Mouse (Mus musculus) embryonic fibroblast, embryonic 13.5 days (primary cell): ENCODE data around the gene Sirpb1a. TPM values are rescaled to one million over a fixed set of nuclear protein-coding genes. Genes with fewer than 3 reads are reported as not detected.
"Not testable (repeated sequence)": the region's sequence is repeated elsewhere in the genome, so short reads cannot be mapped to it uniquely, and the experiment has no call there.

ENCODE experiments used
- H3K27ac ChIP-seq: 2 replicates; pipeline ENCODE4 v1.5.1; 2012; ENCODE audit warnings: low read length, control low read depth, inconsistent platforms; ENCODE audit not compliant: insufficient read depth
- H3K4me1 ChIP-seq: 2 replicates; pipeline ENCODE4 v1.6.1; 2011; ENCODE audit warnings: low read length; ENCODE audit not compliant: control insufficient read depth, insufficient read depth
- H3K4me3 ChIP-seq: 2 replicates; pipeline ENCODE4 v1.5.1; 2011; ENCODE audit warnings: mild to moderate bottlenecking, control low read depth, low read length; ENCODE audit not compliant: insufficient read depth
- CTCF ChIP-seq: IDR thresholded peaks from 2 replicates; pipeline ENCODE4 v1.5.1; 2011; ENCODE audit warnings: mild to moderate bottlenecking, control low read depth, low read length, moderate library complexity, borderline replicate concordance; ENCODE audit not compliant: insufficient read depth
- POLR2A ChIP-seq: IDR thresholded peaks from 2 replicates; pipeline ENCODE4 v1.6.1; 2011; ENCODE audit warnings: low read depth, mild to moderate bottlenecking, control low read depth, low read length, moderate library complexity
- polyA plus RNA-seq: library from polyadenylated mRNA; stranded (reverse); fragments of >200 nt; gene quantifications from 2 replicates; pipeline ENCODE4 v1.2.4, GENCODE M21; 2011; ENCODE audit warnings: low read depth; ENCODE audit not compliant: missing spikeins, insufficient read length

Sirpb1a gene
- not detected in 2 replicates for polyA plus RNA-seq

DNA sequence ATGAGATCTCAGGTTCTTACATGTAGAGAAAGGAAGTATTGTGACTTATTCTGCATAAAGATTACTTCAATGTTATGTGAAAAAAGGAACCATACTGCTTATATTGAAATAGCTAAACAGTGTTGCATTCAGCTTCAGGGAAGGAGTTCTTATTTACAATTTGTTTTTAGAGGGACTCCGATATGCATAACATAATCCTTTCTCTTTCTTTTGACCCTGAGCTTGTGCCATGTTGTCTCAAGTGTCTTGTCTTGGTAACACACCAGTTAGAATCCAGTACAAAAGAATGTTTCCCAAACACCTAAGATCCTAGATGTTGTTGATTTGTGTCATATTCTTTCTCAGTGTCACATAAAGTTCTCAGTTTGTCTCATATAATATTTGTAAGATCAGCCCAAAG is at the start of gene Sirpb1a:
Gene Sirpb1a (minus strand): TSS at position 74 of the 400 bp plus-strand sequence.
- not testable (repeated sequence) for H3K4me1 ChIP-seq, H3K4me3 ChIP-seq, H3K27ac ChIP-seq

DNA sequence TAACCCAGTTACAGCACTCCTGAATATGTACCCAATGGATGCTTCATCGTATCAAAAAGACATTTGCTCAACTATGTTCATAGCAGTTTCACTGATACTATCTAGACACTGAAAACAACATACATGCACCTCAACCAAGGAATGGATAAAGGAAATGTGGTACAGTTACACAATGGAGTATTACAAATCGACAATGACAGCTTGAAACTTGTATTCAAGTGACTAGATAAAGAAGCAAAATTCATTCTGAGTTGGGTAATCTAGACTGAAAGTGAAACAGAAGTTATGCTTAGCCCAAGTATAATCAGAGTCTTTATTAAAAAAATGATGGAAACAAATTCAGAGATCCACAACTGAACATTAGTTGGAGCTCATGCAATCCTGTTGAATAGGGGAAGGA is 48.5 kb upstream of the Sirpb1a start:
- not testable (repeated sequence) for H3K4me3 ChIP-seq, H3K4me1 ChIP-seq, H3K27ac ChIP-seq

- not testable (repeated sequence) for H3K4me1 ChIP-seq, H3K4me3 ChIP-seq, H3K27ac ChIP-seq
Observed at GRCm38 (mm10) chr3:15470158-15470557, 43.8 kb upstream of the Sirpb1a start.

DNA sequence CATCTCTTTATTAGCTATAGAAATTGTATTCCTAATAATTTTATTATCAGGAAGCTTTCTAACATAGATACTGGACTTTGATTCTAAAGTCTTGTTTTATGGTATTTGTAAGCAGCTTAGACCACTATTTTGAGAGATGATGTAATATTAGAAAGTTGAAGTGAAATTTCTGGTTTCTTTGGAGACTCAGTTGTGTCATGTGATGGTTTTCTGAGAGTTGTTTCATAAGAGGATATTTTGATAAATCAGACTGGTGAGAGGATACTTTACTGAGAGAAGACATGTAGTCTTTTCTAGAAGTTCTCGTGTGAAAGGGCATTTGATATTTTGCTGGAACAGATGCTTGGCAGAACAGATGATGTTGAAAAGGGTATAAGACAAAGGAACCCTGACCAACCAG is 17.6 kb upstream of the Sirpb1a start:
- not testable (repeated sequence) for H3K4me3 ChIP-seq, H3K27ac ChIP-seq, H3K4me1 ChIP-seq

- H3K4me1 ChIP-seq, H3K27ac ChIP-seq, H3K4me3 ChIP-seq: not testable (repeated sequence)
Observed at GRCm38 (mm10) chr3:15439844-15440243, 13.5 kb upstream of the Sirpb1a start.

- Histone ChIP-seq H3K4me3 (no peak overlapping the region), H3K27ac (no peak overlapping the region), H3K4me1 (no peaks in the 10 kb centered on the region)
- TF ChIP-seq CTCF = no peak
- TF ChIP-seq POLR2A = no peak
Observed at GRCm38 (mm10) chr3:15427917-15428316, 1.6 kb upstream of the Sirpb1a start.

GRCm38 (mm10) chr3:15355690-15356089 is 70.6 kb downstream of the Sirpb1a start:
- not testable (repeated sequence) for H3K27ac ChIP-seq, H3K4me3 ChIP-seq, H3K4me1 ChIP-seq

DNA sequence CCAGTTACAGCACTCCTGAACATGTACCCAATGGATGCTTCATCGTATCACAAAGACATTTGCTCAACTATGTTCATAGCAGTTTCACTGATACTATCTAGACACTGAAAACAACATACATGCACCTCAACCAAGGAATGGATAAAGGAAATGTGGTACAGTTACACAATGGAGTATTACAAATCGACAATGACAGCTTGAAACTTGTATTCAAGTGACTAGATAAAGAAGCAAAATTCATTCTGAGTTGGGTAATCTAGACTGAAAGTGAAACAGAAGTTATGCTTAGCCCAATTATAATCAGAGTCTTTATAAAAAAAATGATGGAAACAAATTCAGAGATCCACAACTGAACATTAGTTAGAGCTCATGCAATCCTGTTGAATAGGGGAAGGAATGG is 76.0 kb downstream of the Sirpb1a start:
- not testable (repeated sequence) for H3K27ac ChIP-seq, H3K4me1 ChIP-seq, H3K4me3 ChIP-seq

DNA sequence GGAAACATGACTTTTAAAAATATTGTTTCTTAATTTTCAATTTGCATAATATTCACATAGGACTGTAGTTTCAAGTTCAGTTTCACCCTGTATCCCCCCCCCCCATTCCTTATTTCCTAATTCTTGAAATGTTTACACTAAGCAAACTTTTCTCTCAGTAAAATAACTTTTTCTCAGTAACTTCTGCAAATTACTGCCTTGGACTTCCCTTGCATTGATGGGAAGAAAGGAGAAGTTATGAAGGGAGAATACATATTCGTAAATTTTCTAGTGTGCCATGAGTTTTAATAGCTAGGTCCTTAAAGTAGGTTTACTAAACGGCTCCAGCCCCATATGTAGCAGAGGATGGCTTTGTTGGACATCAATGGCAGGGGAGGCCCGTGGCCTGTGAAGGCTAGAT is 80.7 kb downstream of the Sirpb1a start:
- not testable (repeated sequence) for H3K4me1 ChIP-seq, H3K4me3 ChIP-seq, H3K27ac ChIP-seq

- no peak overlapping the region for H3K4me3 ChIP-seq
- H3K27ac ChIP-seq = no peak overlapping the region
- TF ChIP-seq CTCF = no peak
- no peak for TF ChIP-seq POLR2A
- H3K4me1 ChIP-seq = no peaks in the 10 kb centered on the region
Observed at GRCm38 (mm10) chr3:15340287-15340686, 86.0 kb downstream of the Sirpb1a start.

DNA sequence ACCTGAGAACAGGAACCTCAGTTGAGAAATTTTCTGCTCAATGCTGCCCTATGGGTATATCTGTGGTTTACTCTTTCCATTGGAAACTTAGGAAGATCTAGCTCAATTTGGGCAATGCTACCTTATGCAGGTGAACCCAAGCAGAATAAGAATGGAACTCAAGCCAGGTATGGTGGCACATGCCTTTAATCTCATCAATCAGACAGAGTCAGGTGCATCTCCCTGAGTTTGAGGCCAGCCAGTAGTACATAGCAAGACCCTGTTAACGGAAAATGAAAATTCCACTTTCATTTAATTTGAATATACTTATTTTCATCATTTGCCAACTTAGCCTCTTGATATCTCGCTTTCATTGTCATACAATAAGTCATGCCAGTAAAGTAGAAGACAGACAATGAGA is 92.1 kb downstream of the Sirpb1a start:
- no peak for TF ChIP-seq CTCF
- TF ChIP-seq POLR2A = no peak
- H3K27ac ChIP-seq = no peak overlapping the region
- no peaks in the 10 kb centered on the region for H3K4me1 ChIP-seq
- no peak overlapping the region; the same call in 1 of the 2 replicates for H3K4me3 ChIP-seq

- H3K4me1 ChIP-seq = no peaks in the 10 kb centered on the region
- no peak within 1 kb of the TSS for H3K27ac ChIP-seq
- TF ChIP-seq POLR2A = no peak
- no peak for TF ChIP-seq CTCF
- no peak within 1 kb of the TSS for H3K4me3 ChIP-seq
Observed at GRCm38 (mm10) chr3:15332063-15332462, 94.3 kb downstream of the Sirpb1a start, which contains the start of gene Gm9733. Gene Gm9733 (minus strand): TSS chr3:15332302.
